Mouse (Mus musculus): ENCODE measurements at regions not wholly inside any gene's neighbourhood (a gene's known extent, or its start where the extent isn't known, plus 50 kb on each side); places are given as distances from the start of the nearest gene placed in this dataset.

- ATAC-seq (replicated peaks; ENCODE audit: poor library complexity) = no peak
Measured at GRCm38 (mm10) chr1:186171691-186172090, 54.6 kb upstream of the Lyplal1 start.

All from megakaryocyte progenitor cell, adult 5-6 weeks (primary cell).